In the genomic region with DNA sequence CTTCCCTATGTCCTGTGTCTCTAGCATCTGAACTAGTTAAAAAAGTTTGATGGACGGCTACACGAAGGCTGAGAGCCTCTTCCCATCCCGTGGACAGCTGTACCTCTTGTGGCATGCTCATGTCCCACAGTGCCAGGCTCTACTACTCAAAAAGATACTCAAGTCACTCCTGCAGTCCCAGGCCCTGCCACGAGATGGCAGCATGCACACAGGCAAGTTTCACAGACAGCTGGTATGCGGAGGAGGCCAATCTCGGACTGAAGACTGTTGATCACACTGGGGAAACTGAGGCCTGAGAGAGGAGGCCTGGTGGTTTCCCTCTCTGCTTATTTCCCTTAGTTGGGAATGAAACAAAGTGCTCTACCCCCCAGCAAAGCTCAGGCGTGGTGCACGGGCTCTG, we compare ENCODE assay signal across 8 mouse cellular contexts. TPM values are rescaled to one million over a fixed set of nuclear protein-coding genes. Genes with fewer than 3 reads are reported as not detected.
DNase-seq lines count a peak whose midpoint lies in the region; TF ChIP-seq lines count a peak whose summit lies in the region.

No protein-coding gene starts in this region.

- no peaks in the 10 kb centered on the region for H3K9me3 ChIP-seq in forebrain, embryonic 10.5 days

- intact Hi-C loops in heart, postnatal 10 days (cut with DNase I) = loop anchor here (1.0 to 10.0 kb wide), 3 partner anchors 210 to 400 kb away; a partner anchor contains a TSS

- peak; percentile 99 for TF ChIP-seq CTCF in brain, embryonic 14.5 days (IDR thresholded peaks at IDR 0.05; ENCODE audit: borderline replicate concordance, extremely low read depth, insufficient read depth, insufficient read length)

- TF ChIP-seq POLR2A in brain, embryonic 14.5 days (IDR thresholded peaks at IDR 0.05; ENCODE audit: borderline replicate concordance, extremely low read depth, insufficient read depth, insufficient read length, poor library complexity, severe bottlenecking) = no peak

- peaks cover 26% of the 10 kb centered on the region for H3K4me1 ChIP-seq in forebrain, embryonic 10.5 days

- WGBS in forebrain, embryonic 10.5 days = 8% methylated on average over 8 of the region's 8 CpGs

- peak; percentile 95 for DNase-seq in MN1 (ENCODE audit: low spot score)
- peak; percentile 95 for DNase-seq in brain, embryonic 14.5 days (ENCODE audit: low read depth)
- peak; percentile 94 for DNase-seq in forebrain, embryonic 10.5 days (ENCODE audit: extremely low spot score, low spot score)
- peak; percentile 96 to 98 for DNase-seq in heart, postnatal 10 days
- peak; percentile 94 to 97 for DNase-seq in layer of hippocampus, postnatal 36 days
- peak; percentile 94 for DNase-seq in mesoderm, embryonic 11.5 days (ENCODE audit: low read depth, low spot score)
- peak; percentile 92 to 97 for DNase-seq in right cerebral cortex, postnatal 36 days (ENCODE audit: low spot score in 2 of 2)
- peak; percentile 82 to 94 for DNase-seq in urinary bladder, postnatal 4 days (ENCODE audit: low spot score in 2 of 2)

- H3K27ac ChIP-seq in forebrain, embryonic 10.5 days = no peak overlapping the region

- no peak overlapping the region for H3K4me3 ChIP-seq in forebrain, embryonic 10.5 days

- H3K36me3 ChIP-seq in forebrain, embryonic 10.5 days (replicated peaks) = no peaks in the 10 kb centered on the region

- peaks cover 56% of the 10 kb centered on the region for H3K27me3 ChIP-seq in forebrain, embryonic 10.5 days (ENCODE audit: poor library complexity, severe bottlenecking)

RNA-seq across cellular contexts. Expression of a gene that starts 3.6 kb away (rescaled TPM):
- 5.8 and 6.5 TPM in 2 replicates for polyA plus RNA-seq in brain, embryonic 14.5 days (2012; rRNA removed)
- polyA plus RNA-seq in forebrain, embryonic 10.5 days (2016; fragmentation: Nextera tagmentation; extraction: Ambion mirVana) = 0.33 and 0.44 TPM in 2 replicates
- total RNA-seq in heart, postnatal 10 days (2021) = 100 to 1,000 TPM in 1 of 2 experiments, 10 to 100 TPM in 1; 31.0 to 100 TPM
- 10 to 100 TPM; 32.6 to 34.3 TPM for total RNA-seq in layer of hippocampus, postnatal 36 days (2021)

RNA-seq across cellular contexts. Expression of a gene that starts 4.5 kb away (rescaled TPM):
- polyA plus RNA-seq in brain, embryonic 14.5 days (2012; rRNA removed) = 51.2 and 57.2 TPM in 2 replicates
- 31.5 and 34.2 TPM in 2 replicates for polyA plus RNA-seq in forebrain, embryonic 10.5 days (2016; fragmentation: Nextera tagmentation; extraction: Ambion mirVana)
- 10 to 100 TPM; 37.9 to 40.5 TPM for total RNA-seq in heart, postnatal 10 days (2021)
- total RNA-seq in layer of hippocampus, postnatal 36 days (2021) = 10 to 100 TPM; 46.2 to 51.6 TPM

RNA-seq across cellular contexts. Expression of a gene that starts 23.8 kb away (rescaled TPM):
- 3.5 and 9.4 TPM in 2 replicates for polyA plus RNA-seq in brain, embryonic 14.5 days (2012; rRNA removed)
- 2.7 and 4.9 TPM in 2 replicates for polyA plus RNA-seq in forebrain, embryonic 10.5 days (2016; fragmentation: Nextera tagmentation; extraction: Ambion mirVana)
- 10 to 100 TPM; 21.6 to 23.2 TPM for total RNA-seq in heart, postnatal 10 days (2021)
- total RNA-seq in layer of hippocampus, postnatal 36 days (2021) = 10 to 100 TPM; 39.4 to 47.0 TPM

RNA-seq across cellular contexts. Expression of a gene that starts 53.2 kb away (rescaled TPM):
- 144 and 183 TPM in 2 replicates for polyA plus RNA-seq in brain, embryonic 14.5 days (2012; rRNA removed)
- polyA plus RNA-seq in forebrain, embryonic 10.5 days (2016; fragmentation: Nextera tagmentation; extraction: Ambion mirVana) = 414 and 416 TPM in 2 replicates
- total RNA-seq in heart, postnatal 10 days (2021) = 100 to 1,000 TPM; 120 to 121 TPM
- 100 to 1,000 TPM; 208 to 231 TPM for total RNA-seq in layer of hippocampus, postnatal 36 days (2021)
